Mouse (Mus musculus) spleen, postnatal 14 days (tissue): ENCODE measurements at regions not wholly inside any gene's neighbourhood (a gene's known extent, or its start where the extent isn't known, plus 50 kb on each side); places are given as distances from the start of the nearest gene placed in this dataset.

Experiments
- DNase-seq, 2 experiments: peaks; one replicate each; pipeline ENCODE4 v3.0.0; 2021 to 2022; ENCODE audit warnings: low spot score in 2 of 2

- DNase-seq = no peak
Measured at GRCm38 (mm10) chr9:89858005-89858404, 51.7 kb upstream of the Rasgrf1 start.

- DNase-seq = no peak
Measured at GRCm38 (mm10) chr9:89850491-89851282, 59.0 kb upstream of the Rasgrf1 start.

GRCm38 (mm10) chr9:89849947-89850346 lies 59.8 kb upstream of the Rasgrf1 start:
- no peak for DNase-seq

GRCm38 (mm10) chr9:89848571-89848970 lies 61.1 kb upstream of the Rasgrf1 start:
- DNase-seq = no peak

- DNase-seq = no peak
Measured at GRCm38 (mm10) chr9:89846973-89847372, 62.7 kb upstream of the Rasgrf1 start.

GRCm38 (mm10) chr9:89842776-89843089 lies 67.0 kb upstream of the Rasgrf1 start:
- peak in 1 of 2 experiments; percentile 10 for DNase-seq

- peak in 1 of 2 experiments; percentile 23 for DNase-seq
Measured at GRCm38 (mm10) chr9:89841866-89842775, 67.6 kb upstream of the Rasgrf1 start.

GRCm38 (mm10) chr9:89841371-89841770 lies 68.3 kb upstream of the Rasgrf1 start:
- DNase-seq = no peak

- no peak for DNase-seq
Measured at GRCm38 (mm10) chr9:89836454-89837245, 73.1 kb upstream of the Rasgrf1 start.

- DNase-seq = no peak
Measured at GRCm38 (mm10) chr9:89833596-89833995, 76.1 kb upstream of the Rasgrf1 start.

GRCm38 (mm10) chr9:89831855-89832254 lies 77.9 kb upstream of the Rasgrf1 start:
- no peak for DNase-seq

GRCm38 (mm10) chr9:89828156-89828555 lies 81.6 kb upstream of the Rasgrf1 start:
- DNase-seq = no peak

- no peak for DNase-seq
Measured at GRCm38 (mm10) chr9:89827564-89827963, 82.1 kb upstream of the Rasgrf1 start.

GRCm38 (mm10) chr9:89826712-89827548 lies 82.8 kb upstream of the Rasgrf1 start:
- peak; percentile 78 to 86 for DNase-seq

GRCm38 (mm10) chr9:89821853-89822243 lies 83.6 kb upstream of the Ankrd34c start:
- no peak for DNase-seq

- DNase-seq = no peak
Measured at GRCm38 (mm10) chr9:89821109-89821852, 83.0 kb upstream of the Ankrd34c start.

- no peak for DNase-seq
Measured at GRCm38 (mm10) chr9:89813616-89814318, 75.5 kb upstream of the Ankrd34c start.

GRCm38 (mm10) chr9:89807381-89807780 lies 69.1 kb upstream of the Ankrd34c start:
- DNase-seq = no peak

- DNase-seq = no peak
Measured at GRCm38 (mm10) chr9:89802658-89803057, 64.4 kb upstream of the Ankrd34c start.

- DNase-seq = peak; percentile 25 to 55
Measured at GRCm38 (mm10) chr9:89793018-89793417, 54.7 kb upstream of the Ankrd34c start.
